In the genomic region with DNA sequence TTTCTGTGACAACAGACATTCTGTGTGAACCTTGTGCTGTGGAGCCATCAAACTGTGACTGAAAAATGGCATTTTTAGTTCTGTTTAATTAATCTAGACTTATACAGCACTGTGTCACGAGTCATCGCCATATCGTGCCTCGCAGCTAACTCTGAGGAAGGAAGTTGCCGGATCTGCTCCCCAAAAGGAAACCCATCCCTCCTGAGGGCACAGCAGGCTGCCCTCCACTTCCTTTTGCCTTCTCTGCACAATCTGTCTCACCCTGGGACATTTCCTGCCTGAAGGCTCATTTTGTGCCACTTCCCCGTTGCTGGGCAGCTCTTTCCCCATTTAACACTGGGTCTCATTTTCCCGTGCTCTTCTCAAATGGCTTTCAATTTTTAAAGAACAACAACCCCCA, we compare ENCODE assay signal across 7 mouse cellular contexts. TPM values are rescaled to one million over a fixed set of nuclear protein-coding genes. Genes with fewer than 3 reads are reported as not detected.
DNase-seq lines count a peak whose midpoint lies in the region; ATAC-seq and TF ChIP-seq lines count a peak whose summit lies in the region.

No protein-coding gene starts in this region.

- in situ Hi-C loops in CH12.LX (cut with MboI; ENCODE audit: low pct_ligation_motif_present, low pct_unique_long_range_greater_than_20kb, low sequenced_read_pairs) = no loop called here

- 50% methylated on average over 7 of the region's 7 CpGs for WGBS in heart, embryonic 15.5 days
- WGBS in midbrain, embryonic 11.5 days = 81% methylated on average over 7 of the region's 7 CpGs

- no peak overlapping the region for H3K27ac ChIP-seq in CH12.LX (ENCODE audit: insufficient read depth, low read depth)
- H3K27ac ChIP-seq in heart, embryonic 15.5 days = peak overlapping the region; percentile 96
- no peak overlapping the region for H3K27ac ChIP-seq in midbrain, embryonic 11.5 days (ENCODE audit: low read depth, low read length)

- H3K4me3 ChIP-seq in CH12.LX (replicated peaks in 1 of 3; ENCODE audit: low read depth in 2 of 3, low read length in 2 of 3, poor library complexity in 1 of 3) = no peak overlapping the region
- H3K4me3 ChIP-seq in heart, embryonic 15.5 days = no peak overlapping the region
- H3K4me3 ChIP-seq in midbrain, embryonic 11.5 days (ENCODE audit: low read depth, low read length) = no peak overlapping the region

- H3K9me3 ChIP-seq in CH12.LX (replicated peaks; ENCODE audit: low read length) = no peaks in the 10 kb centered on the region
- no peaks in the 10 kb centered on the region for H3K9me3 ChIP-seq in heart, embryonic 15.5 days (replicated peaks)
- H3K9me3 ChIP-seq in midbrain, embryonic 11.5 days (ENCODE audit: control insufficient read depth, low read length) = no peaks in the 10 kb centered on the region

- no peaks in the 10 kb centered on the region for H3K27me3 ChIP-seq in CH12.LX (replicated peaks)
- H3K27me3 ChIP-seq in heart, embryonic 15.5 days = no peaks in the 10 kb centered on the region
- no peaks in the 10 kb centered on the region for H3K27me3 ChIP-seq in midbrain, embryonic 11.5 days (ENCODE audit: control insufficient read depth, insufficient read depth, low read length)

- H3K79me2 ChIP-seq in CH12.LX (replicated peaks; ENCODE audit: control insufficient read depth, extremely low read depth, insufficient read depth, poor library complexity, severe bottlenecking) = peaks cover 23% of the 10 kb centered on the region

- peaks cover 22 to 23% of the 10 kb centered on the region in 2 experiments for H3K36me3 ChIP-seq in CH12.LX (replicated peaks in 1 of 2; ENCODE audit: control insufficient read depth in 1 of 2, insufficient read depth in 1 of 2, low read length in 1 of 2)
- peaks cover 17% of the 10 kb centered on the region for H3K36me3 ChIP-seq in heart, embryonic 15.5 days
- H3K36me3 ChIP-seq in midbrain, embryonic 11.5 days (ENCODE audit: control insufficient read depth, insufficient read depth, low read length) = 0 out of 2 replicates have a peak, but pooled peaks cover 5% of the 10 kb centered on the region

- no peak; the same call in 1 of the 2 replicates for ATAC-seq in heart, embryonic 15.5 days (replicated peaks; ENCODE audit: insufficient number of reproducible peaks, insufficient read depth, low FRiP score, low read depth)
- ATAC-seq in midbrain, embryonic 11.5 days (ENCODE audit: low FRiP score) = no peak

- dilution Hi-C loops in CH12.LX (cut with MboI; ENCODE audit: extremely low pct_ligation_motif_present, extremely low pct_unique_long_range_greater_than_20kb, low sequenced_read_pairs) = no loop called here

- H3K9ac ChIP-seq in CH12.LX (ENCODE audit: insufficient read depth, low read depth) = no peak overlapping the region
- H3K9ac ChIP-seq in heart, embryonic 15.5 days = no peak overlapping the region
- no peak overlapping the region for H3K9ac ChIP-seq in midbrain, embryonic 11.5 days (ENCODE audit: low read length)

- 0 out of 2 replicates have a peak, but pooled peaks have one; percentile 14 for TF ChIP-seq EP300 in CH12.LX (IDR thresholded peaks at IDR 0.05; ENCODE audit: low read length)

- peaks cover 8 to 67% of the 10 kb centered on the region in 2 experiments for H3K4me1 ChIP-seq in CH12.LX (ENCODE audit: control insufficient read depth in 1 of 2, insufficient read depth in 2 of 2)
- H3K4me1 ChIP-seq in heart, embryonic 15.5 days (replicated peaks) = peaks cover 36% of the 10 kb centered on the region
- peaks cover 6% of the 10 kb centered on the region; the same call in 1 of the 2 replicates for H3K4me1 ChIP-seq in midbrain, embryonic 11.5 days (ENCODE audit: control insufficient read depth, insufficient read depth, low read length)

- no peak for TF ChIP-seq POLR2A in CH12.LX (IDR thresholded peaks at IDR 0.05; ENCODE audit: low read depth, low read length)

- DNase-seq in B cell, adult 2 months = peak; percentile 71 to 75
- no peak for DNase-seq in CH12.LX (ENCODE audit: extremely low read depth)
- DNase-seq in liver = peak; percentile 35
- DNase-seq in spleen, adult 18-20 months = peak; percentile 49 to 58
- no peak for DNase-seq in cerebellum, adult 9-10 months
- DNase-seq in midbrain, embryonic 11.5 days (ENCODE audit: low spot score, missing footprints) = no peak

- TF ChIP-seq RAD21 in CH12.LX (IDR thresholded peaks at IDR 0.05; ENCODE audit: low read depth, low read length) = no peak

- TF ChIP-seq CTCF in CH12.LX (conservative IDR thresholded peaks at IDR 0.05 in 1 of 2, IDR thresholded peaks at IDR 0.05 in 1 of 2; ENCODE audit: low read depth in 2 of 2, low read length in 2 of 2) = no peak

- H3K4me2 ChIP-seq in CH12.LX (ENCODE audit: insufficient read depth, low read depth, poor library complexity, severe bottlenecking) = no peak overlapping the region
- H3K4me2 ChIP-seq in heart, embryonic 15.5 days = peak overlapping the region; percentile 9
- H3K4me2 ChIP-seq in midbrain, embryonic 11.5 days = no peak overlapping the region

TF ChIP-seq in CH12.LX, 34 proteins besides CTCF, POLR2A, EP300 and RAD21:
- TF ChIP-seq ETS1 (conservative IDR thresholded peaks at IDR 0.05; ENCODE audit: low read depth, low read length) (no peak), NRF1 (IDR thresholded peaks at IDR 0.05; ENCODE audit: low read depth, low read length) (no peak), MEF2A (IDR thresholded peaks at IDR 0.05; ENCODE audit: borderline replicate concordance, low read depth, low read length) (no peak), ELF1 (IDR thresholded peaks at IDR 0.05; ENCODE audit: low read depth, low read length) (no peak), ZNF384 (IDR thresholded peaks at IDR 0.05; ENCODE audit: low read depth, low read length) (no peak), MAX (IDR thresholded peaks at IDR 0.05; ENCODE audit: low read length) (peak; percentile 24; the same call in 1 of the 2 replicates), MAFK (IDR thresholded peaks at IDR 0.05; ENCODE audit: insufficient replicate concordance, low read length) (no peak), UBTF (IDR thresholded peaks at IDR 0.05; ENCODE audit: low read depth, low read length) (no peak)

RNA-seq across cellular contexts. Expression of gene Txnip, which starts 6.9 kb away (rescaled TPM):
- total RNA-seq in CH12.LX (2012; rRNA removed) (52.5 and 76.7 TPM in 2 replicates), CH12.LX (2014; rRNA removed) (184 and 220 TPM in 2 replicates)
- 39.2 and 41.8 TPM in 2 replicates for polyA plus RNA-seq in CH12.LX (2012; ENCODE audit: insufficient read length, low read depth)
- polyA plus RNA-seq in heart, embryonic 15.5 days (2015; fragmentation: Nextera tagmentation; extraction: Ambion mirVana) = 206 and 208 TPM in 2 replicates
- 54.0 and 55.9 TPM in 2 replicates for polyA plus RNA-seq in midbrain, embryonic 11.5 days (2014; fragmentation: Nextera tagmentation; extraction: Ambion mirVana)

RNA-seq across cellular contexts. Expression of gene Gm16253, which starts 12.2 kb away (rescaled TPM):
- 0.38 and 0.72 TPM in 2 replicates for total RNA-seq in CH12.LX (2012; rRNA removed)
- total RNA-seq in CH12.LX (2014; rRNA removed) = not detected in 2 replicates
- polyA plus RNA-seq in CH12.LX (2012; ENCODE audit: insufficient read length, low read depth) = 0.46 TPM in 1 of 2 replicates, not detected in the other
- 1.3 and 1.6 TPM in 2 replicates for polyA plus RNA-seq in heart, embryonic 15.5 days (2015; fragmentation: Nextera tagmentation; extraction: Ambion mirVana)
- 0.36 and 0.43 TPM in 2 replicates for polyA plus RNA-seq in midbrain, embryonic 11.5 days (2014; fragmentation: Nextera tagmentation; extraction: Ambion mirVana)

RNA-seq across cellular contexts. Expression of gene Polr3gl, which starts 29.3 kb away (rescaled TPM):
- total RNA-seq in CH12.LX (2012; rRNA removed) = 10.4 and 13.7 TPM in 2 replicates
- total RNA-seq in CH12.LX (2014; rRNA removed) = 15.7 and 16.6 TPM in 2 replicates
- polyA plus RNA-seq in CH12.LX (2012; ENCODE audit: insufficient read length, low read depth) = 18.8 and 28.4 TPM in 2 replicates
- polyA plus RNA-seq in heart, embryonic 15.5 days (2015; fragmentation: Nextera tagmentation; extraction: Ambion mirVana) = 34.8 and 38.3 TPM in 2 replicates
- 12.1 and 14.7 TPM in 2 replicates for polyA plus RNA-seq in midbrain, embryonic 11.5 days (2014; fragmentation: Nextera tagmentation; extraction: Ambion mirVana)

RNA-seq across cellular contexts. Expression of gene Ankrd34a, which starts 31.8 kb away (rescaled TPM):
- total RNA-seq in CH12.LX (2012; rRNA removed) (0.04 TPM in 2 replicates), CH12.LX (2014; rRNA removed) (not detected in 2 replicates)
- polyA plus RNA-seq in CH12.LX (2012; ENCODE audit: insufficient read length, low read depth) = 0.11 TPM in 1 of 2 replicates, not detected in the other
- 6.7 TPM in 2 replicates for polyA plus RNA-seq in heart, embryonic 15.5 days (2015; fragmentation: Nextera tagmentation; extraction: Ambion mirVana)
- 1.5 and 2.0 TPM in 2 replicates for polyA plus RNA-seq in midbrain, embryonic 11.5 days (2014; fragmentation: Nextera tagmentation; extraction: Ambion mirVana)

RNA-seq across cellular contexts. Expression of gene Lix1l, which starts 36.3 kb away (rescaled TPM):
- total RNA-seq in CH12.LX (2012; rRNA removed) (2.9 and 4.5 TPM in 2 replicates), CH12.LX (2014; rRNA removed) (3.7 and 4.6 TPM in 2 replicates)
- 4.0 and 4.7 TPM in 2 replicates for polyA plus RNA-seq in CH12.LX (2012; ENCODE audit: insufficient read length, low read depth)
- polyA plus RNA-seq in heart, embryonic 15.5 days (2015; fragmentation: Nextera tagmentation; extraction: Ambion mirVana) = 5.3 and 5.5 TPM in 2 replicates
- polyA plus RNA-seq in midbrain, embryonic 11.5 days (2014; fragmentation: Nextera tagmentation; extraction: Ambion mirVana) = 6.4 TPM in 2 replicates

Comparison
In these comparisons a context has a peak if more than half of its experiments do, and no peak if none do; other contexts are left out.
1. DNase-seq: peak in B cell, adult 2 months (2 of 2), liver (single experiment) and spleen, adult 18-20 months (2 of 2); none in CH12.LX (single experiment), cerebellum, adult 9-10 months (single experiment) and midbrain, embryonic 11.5 days (single experiment).